Mouse (Mus musculus) liver, adult 2 months (tissue): ENCODE results near the gene Gm28729. TPM values are rescaled to one million over a fixed set of nuclear protein-coding genes. Genes with fewer than 3 reads are reported as not detected.
A peak's percentile ranks its signal among the peaks of the same experiment; 100 is the strongest.
"Not testable (repeated sequence)": the region's sequence is repeated elsewhere in the genome, so short reads cannot be mapped to it uniquely, and the experiment has no call there.

Source experiments
- DNase-seq: peaks from one replicate; pipeline ENCODE4 v3.0.0-alpha.2; 2011; ENCODE audit warnings: low read depth, low spot score; ENCODE audit errors: extremely low read depth
- H3K27ac ChIP-seq: fragments of 200-500 bp; replicated peaks from 2 replicates; pipeline ENCODE4 v1.5.1; 2012; ENCODE audit warnings: low read depth, mild to moderate bottlenecking, control low read depth, inconsistent platforms, low read length; ENCODE audit not compliant: insufficient read depth
- H3K27me3 ChIP-seq: fragments of 200-500 bp; 2 replicates; pipeline ENCODE4 v1.6.1; 2012; ENCODE audit warnings: mild to moderate bottlenecking, moderate library complexity, low read length, inconsistent platforms; ENCODE audit not compliant: control insufficient read depth, insufficient read depth
- H3K36me3 ChIP-seq: fragments of 200-500 bp; 2 replicates; pipeline ENCODE4 v1.6.1; 2012; ENCODE audit warnings: low read length, inconsistent platforms; ENCODE audit not compliant: control insufficient read depth, insufficient read depth
- H3K4me1 ChIP-seq: fragments of 200-500 bp; 2 replicates; pipeline ENCODE4 v1.6.1; 2011; ENCODE audit warnings: low read length; ENCODE audit not compliant: control insufficient read depth, insufficient read depth
- H3K4me3 ChIP-seq: fragments of 200-500 bp; 2 replicates; pipeline ENCODE4 v1.5.1; 2011; ENCODE audit warnings: low read depth, mild to moderate bottlenecking, control low read depth, low read length, moderate library complexity; ENCODE audit not compliant: insufficient read depth
- H3K79me2 ChIP-seq: fragments of 200-500 bp; 2 replicates; pipeline ENCODE4 v1.6.1; 2012; ENCODE audit warnings: inconsistent platforms, mild to moderate bottlenecking, low read length, moderate library complexity; ENCODE audit not compliant: control insufficient read depth, insufficient read depth
- H3K9ac ChIP-seq: fragments of 200-500 bp; 2 replicates; pipeline ENCODE4 v1.6.1; 2012; ENCODE audit warnings: low read depth, mild to moderate bottlenecking, control low read depth, inconsistent platforms, low read length
- CTCF ChIP-seq: fragments of 200-500 bp; IDR thresholded peaks from 2 replicates; pipeline ENCODE4 v1.5.1; 2011; ENCODE audit warnings: low read depth, low read length, control low read depth
- POLR2A ChIP-seq: fragments of 200-500 bp; IDR thresholded peaks from 2 replicates; pipeline ENCODE4 v1.6.1; 2011; ENCODE audit warnings: low read length, control low read depth; ENCODE audit not compliant: insufficient read depth; ENCODE audit errors: extremely low read depth
- WGBS: fragments of 180-500 bp; shearing (Covaris S2); methylation state at CpG from one replicate; pipeline ENCODE4 v1.1.7; 2018; 5-methylcytosine and 5-hydroxymethylcytosine counted together
- polyA plus RNA-seq: library from polyadenylated mRNA; depleted of rRNA; stranded (reverse); fragments of >200 nt; gene quantifications from 2 replicates; pipeline ENCODE4 v1.2.3, GENCODE M21; 2012
- total RNA-seq: library from RNA; depleted of rRNA; stranded (reverse); fragments of >200 nt; gene quantifications from 2 replicates; pipeline ENCODE4 v1.2.3, GENCODE M21; 2014

Gene Gm28729
- total and polyA plus RNA-seq, 2 experiments: not detected

GRCm38 (mm10) chr9:96530674-96531081 is 5.6 kb upstream of the Gm28729 start:
- no peaks in the 10 kb centered on the region for H3K4me1 ChIP-seq
- no peak overlapping the region for H3K9ac ChIP-seq
- 74% methylated on average over 11 of the region's 11 CpGs for WGBS
- peak overlapping the region; percentile 58; the same call in 1 of the 2 replicates for H3K27ac ChIP-seq
- DNase-seq: peak; percentile 49
- H3K27me3 ChIP-seq: no peaks in the 10 kb centered on the region
- no peaks in the 10 kb centered on the region for H3K36me3 ChIP-seq
- TF ChIP-seq CTCF (no peak), POLR2A (no peak)
- H3K4me3 ChIP-seq: no peak overlapping the region
- no peaks in the 10 kb centered on the region for H3K79me2 ChIP-seq

GRCm38 (mm10) chr9:96529961-96530673 is 5.1 kb upstream of the Gm28729 start:
- Histone ChIP-seq H3K27me3 (no peaks in the 10 kb centered on the region), H3K4me3 (no peak overlapping the region), H3K27ac (no peak overlapping the region), H3K4me1 (no peaks in the 10 kb centered on the region), H3K36me3 (no peaks in the 10 kb centered on the region), H3K9ac (no peak overlapping the region), H3K79me2 (no peaks in the 10 kb centered on the region)
- no peak for DNase-seq
- TF ChIP-seq POLR2A (no peak), CTCF (no peak)
- WGBS: 82% methylated on average over 10 of the region's 10 CpGs

GRCm38 (mm10) chr9:96526011-96526410 is 947 bp upstream of the Gm28729 start:
- WGBS: 73% methylated on average over 4 of the region's 4 CpGs

GRCm38 (mm10) chr9:96523148-96523547 is 1.9 kb downstream of the Gm28729 start:
- Histone ChIP-seq H3K36me3 (no peaks in the 10 kb centered on the region), H3K4me1 (no peaks in the 10 kb centered on the region), H3K27ac (no peak overlapping the region), H3K4me3 (no peak overlapping the region), H3K27me3 (no peaks in the 10 kb centered on the region; the same call in 1 of the 2 replicates), H3K79me2 (no peaks in the 10 kb centered on the region), H3K9ac (no peak overlapping the region)
- WGBS: 89% methylated on average over 5 of the region's 5 CpGs
- DNase-seq: no peak
- TF ChIP-seq POLR2A (no peak), CTCF (no peak)

More at GRCm38 (mm10) chr9:96526011-96526410, 947 bp upstream of the Gm28729 start:
- H3K9ac ChIP-seq: no peak overlapping the region
- H3K4me1 ChIP-seq: no peaks in the 10 kb centered on the region
- H3K79me2 ChIP-seq: no peaks in the 10 kb centered on the region
- no peak overlapping the region for H3K27ac ChIP-seq
- no peak for DNase-seq
- no peaks in the 10 kb centered on the region for H3K27me3 ChIP-seq
- TF ChIP-seq POLR2A (no peak), CTCF (no peak)
- no peaks in the 10 kb centered on the region for H3K36me3 ChIP-seq
- no peak overlapping the region for H3K4me3 ChIP-seq

- 84% methylated on average over 2 of the region's 2 CpGs for WGBS
- not testable (repeated sequence) for H3K4me3 ChIP-seq, H3K27ac ChIP-seq, H3K79me2 ChIP-seq, H3K9ac ChIP-seq, H3K27me3 ChIP-seq, H3K36me3 ChIP-seq, H3K4me1 ChIP-seq, DNase-seq
Observed at GRCm38 (mm10) chr9:96521574-96521973, 3.5 kb downstream of the Gm28729 start.

- no peak for TF ChIP-seq CTCF
- no peak for TF ChIP-seq POLR2A
- Histone ChIP-seq H3K79me2 (no peaks in the 10 kb centered on the region), H3K36me3 (no peaks in the 10 kb centered on the region), H3K27ac (no peak overlapping the region), H3K4me1 (no peaks in the 10 kb centered on the region), H3K27me3 (no peaks in the 10 kb centered on the region; the same call in 1 of the 2 replicates), H3K9ac (no peak overlapping the region), H3K4me3 (no peak overlapping the region)
- 40% methylated on average over 4 of the region's 4 CpGs for WGBS
- peak; percentile 9 for DNase-seq
Observed at GRCm38 (mm10) chr9:96517429-96517828, 7.6 kb downstream of the Gm28729 start.
